ENCODE assay signal across 9 mouse cellular contexts in the genomic region with DNA sequence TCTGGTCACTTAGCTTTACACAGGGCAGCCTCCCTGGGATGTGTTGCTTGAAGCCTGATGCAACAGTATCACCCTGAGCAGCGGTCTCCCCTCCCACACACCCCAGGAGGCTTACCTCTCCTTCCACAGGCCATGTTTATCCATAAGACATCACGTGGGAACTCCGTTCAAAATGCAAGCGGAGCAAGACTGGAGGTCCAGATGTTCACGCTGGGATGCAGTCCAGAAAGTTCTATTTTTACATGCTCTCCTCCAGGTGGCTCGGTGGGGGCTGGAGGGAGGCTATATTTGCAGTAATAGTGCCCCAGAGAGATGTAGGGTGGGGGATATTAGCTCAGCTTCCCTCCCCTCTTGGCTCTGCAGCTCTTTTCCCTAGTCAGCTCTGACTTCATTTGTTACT. TPM values are rescaled to one million over a fixed set of nuclear protein-coding genes. Genes with fewer than 3 reads are reported as not detected.
DNase-seq lines count a peak whose midpoint lies in the region; ATAC-seq lines count a peak whose summit lies in the region.
"Had no signal": no experiment of that assay in that cellular context is flagged by ENCODE, and none has a peak within 500 bp of the region (broad histone marks: within the 10 kb centered on the region; RNA-seq: fewer than 3 reads in every experiment).

No protein-coding gene starts in this region.

- no peak overlapping the region for H3K9ac ChIP-seq in midbrain, embryonic 16.5 days (ENCODE audit: low read depth, low read length)

- 72% methylated on average over 6 of the region's 6 CpGs for WGBS in midbrain, embryonic 16.5 days
- 77% methylated on average over 6 of the region's 6 CpGs for WGBS in midbrain, embryonic 10.5 days

- H3K4me2 ChIP-seq in midbrain, embryonic 16.5 days (ENCODE audit: low read length), result no peak overlapping the region

- DNase-seq in frontal cortex, adult 2 months (ENCODE audit: extremely low spot score in 1 of 2, low spot score in 1 of 2), result peak; percentile 53 to 64
- DNase-seq in frontal cortex, postnatal 10 days (ENCODE audit: low spot score in 2 of 2), result no peak
- no peak for DNase-seq in midbrain, embryonic 10.5 days (ENCODE audit: low spot score)
- peak; percentile 69 for DNase-seq in layer of hippocampus, adult 9-11 months
- peak; percentile 36 for DNase-seq in testis, postnatal 14 days (ENCODE audit: low spot score)
- no peak for DNase-seq in urinary bladder, adult 2 months (ENCODE audit: low spot score)

- H3K4me1 ChIP-seq in midbrain, embryonic 16.5 days (ENCODE audit: control insufficient read depth, insufficient read depth, low read length), result no peaks in the 10 kb centered on the region
- no peaks in the 10 kb centered on the region for H3K4me1 ChIP-seq in midbrain, embryonic 10.5 days

- no peaks in the 10 kb centered on the region for H3K9me3 ChIP-seq in midbrain, embryonic 16.5 days (replicated peaks; ENCODE audit: control insufficient read depth, low read length, poor library complexity, severe bottlenecking)
- H3K9me3 ChIP-seq in midbrain, embryonic 10.5 days (replicated peaks), result no peaks in the 10 kb centered on the region

- H3K27me3 ChIP-seq in midbrain, embryonic 16.5 days (ENCODE audit: control insufficient read depth, insufficient read depth, low read depth, low read length), result no peaks in the 10 kb centered on the region
- no peaks in the 10 kb centered on the region for H3K27me3 ChIP-seq in midbrain, embryonic 10.5 days (ENCODE audit: low read depth, poor library complexity, severe bottlenecking)
- H3K27me3 ChIP-seq: CH12.LX had no signal

- H3K36me3 ChIP-seq in midbrain, embryonic 16.5 days (ENCODE audit: control insufficient read depth, insufficient read depth, low read length), result no peaks in the 10 kb centered on the region
- H3K36me3 ChIP-seq in midbrain, embryonic 10.5 days, result no peaks in the 10 kb centered on the region

- H3K27ac ChIP-seq in midbrain, embryonic 16.5 days (ENCODE audit: low read length), result no peak overlapping the region
- H3K27ac ChIP-seq in midbrain, embryonic 10.5 days (replicated peaks), result no peak overlapping the region

- ATAC-seq in midbrain, embryonic 16.5 days, result peak; percentile 63
- no peak for ATAC-seq in cerebellum, adult (ENCODE audit: insufficient number of reproducible peaks, low FRiP score, low TSS enrichment)

- no peak overlapping the region for H3K4me3 ChIP-seq in midbrain, embryonic 16.5 days (ENCODE audit: low read depth, low read length)
- H3K4me3 ChIP-seq in midbrain, embryonic 10.5 days, result no peak overlapping the region

RNA-seq across cellular contexts. Expression of a gene that starts 33.5 kb away (rescaled TPM):
- polyA plus RNA-seq in frontal cortex, adult 2 months (2012; rRNA removed), result 160 TPM in 2 replicates
- polyA plus RNA-seq in midbrain, embryonic 16.5 days (2015; fragmentation: Nextera tagmentation; extraction: Ambion mirVana), result 161 and 169 TPM in 2 replicates
- 135 and 155 TPM in 2 replicates for polyA plus RNA-seq in midbrain, embryonic 10.5 days (2016; fragmentation: Nextera tagmentation; extraction: Ambion mirVana)
- 50.2 and 53.9 TPM in 2 replicates for polyA plus RNA-seq in urinary bladder, adult 2 months (2012; rRNA removed)

Comparison
In these comparisons a context has a peak if more than half of its experiments do, and no peak if none do; other contexts are left out.
1. DNase-seq: peak in frontal cortex, adult 2 months (2 of 2), layer of hippocampus, adult 9-11 months (single experiment) and testis, postnatal 14 days (single experiment); none in frontal cortex, postnatal 10 days (0 of 2), midbrain, embryonic 10.5 days (single experiment) and urinary bladder, adult 2 months (single experiment).